Mouse (Mus musculus) gastrocnemius, postnatal 4 days (tissue): ENCODE measurements around the gene Tmod4. TPM values are rescaled to one million over a fixed set of nuclear protein-coding genes. Genes with fewer than 3 reads are reported as not detected.
A peak's percentile ranks its signal among the peaks of the same experiment; 100 is the strongest.
"Not testable (repeated sequence)": the region's sequence is repeated elsewhere in the genome, so short reads cannot be mapped to it uniquely, and the experiment has no call there.

Source experiments
- DNase-seq, 2 experiments: peaks; one replicate each; pipeline ENCODE4 v3.0.0; 2021 to 2022; ENCODE audit warnings: low spot score in 2 of 2, mixed read lengths in 2 of 2
- long read RNA-seq, 2 experiments: library from polyadenylated mRNA; stranded (forward); transcript quantifications; one replicate each; pipeline ENCODE4 v2.0.0; 2021
- total RNA-seq, 2 experiments: library from RNA; stranded (reverse); gene quantifications; 2 replicates each; pipeline ENCODE4 v1.2.3; 2021

The Tmod4 gene
- 100 to 1,000 TPM; 250 to 275 TPM for total RNA-seq
- long read RNA-seq, experiment 1, transcript Tmod4-202 (10 exons, 1,260 nt): minor isoform, 54 of 194 reads
- long read RNA-seq, experiment 1, transcript Tmod4-201 (10 exons, 1,242 nt): major isoform, 68 of 194 reads
- long read RNA-seq, experiment 1, partial matches to known transcripts: 16 of 194 reads
- long read RNA-seq, experiment 1, other reads (novel, unspliced or antisense): 56 of 194 reads
- long read RNA-seq, experiment 2, transcript Tmod4-201 (10 exons, 1,242 nt): major isoform, 88 of 230 reads
- long read RNA-seq, experiment 2, transcript Tmod4-202 (10 exons, 1,260 nt): minor isoform, 48 of 230 reads
- long read RNA-seq, experiment 2, partial matches to known transcripts: 12 of 230 reads
- long read RNA-seq, experiment 2, other reads (novel, unspliced or antisense): 82 of 230 reads

DNA sequence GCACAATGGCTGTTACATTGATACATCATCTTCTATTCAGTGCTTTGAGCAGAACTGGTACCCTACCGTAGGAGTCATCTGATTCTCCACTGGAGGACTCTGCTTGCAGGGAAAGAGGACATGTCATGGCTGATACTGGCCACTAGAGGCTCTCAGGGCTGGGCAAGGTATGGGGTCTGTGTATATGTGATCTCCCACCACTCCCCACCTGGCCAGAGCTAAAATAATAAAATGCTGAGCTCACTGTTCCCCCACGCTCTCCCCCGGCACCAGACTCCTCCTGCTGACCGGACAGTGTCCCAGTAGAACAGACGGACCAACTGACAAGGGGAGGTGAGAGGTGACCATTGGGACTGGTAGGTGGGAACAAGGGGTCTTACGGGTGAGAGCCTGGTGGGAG lies at the start of gene Tmod4:
Tmod4 (plus strand) TSS at position 231 of the 400 bp plus-strand sequence.
- DNase-seq: no peak

DNA sequence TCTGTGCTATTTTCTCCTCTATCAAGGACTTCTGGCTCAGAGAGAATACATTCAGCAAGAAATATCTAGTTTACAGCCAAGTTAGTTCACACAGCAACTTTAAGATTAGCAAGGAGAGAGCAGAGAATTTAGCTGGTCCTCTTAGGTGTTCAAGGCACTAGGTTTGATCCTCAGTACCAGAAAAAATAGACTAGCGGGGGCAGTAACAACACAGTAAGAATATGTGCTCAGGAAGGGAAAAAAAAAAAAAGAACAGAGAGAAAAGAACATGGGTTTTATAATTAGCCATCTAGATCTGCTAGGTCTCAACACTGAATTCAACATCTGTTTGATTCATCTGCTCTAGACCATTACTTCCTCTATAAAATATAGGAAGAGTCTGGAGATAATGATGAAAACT lies 36.2 kb upstream of the Tmod4 start:
- no peak for DNase-seq

DNA sequence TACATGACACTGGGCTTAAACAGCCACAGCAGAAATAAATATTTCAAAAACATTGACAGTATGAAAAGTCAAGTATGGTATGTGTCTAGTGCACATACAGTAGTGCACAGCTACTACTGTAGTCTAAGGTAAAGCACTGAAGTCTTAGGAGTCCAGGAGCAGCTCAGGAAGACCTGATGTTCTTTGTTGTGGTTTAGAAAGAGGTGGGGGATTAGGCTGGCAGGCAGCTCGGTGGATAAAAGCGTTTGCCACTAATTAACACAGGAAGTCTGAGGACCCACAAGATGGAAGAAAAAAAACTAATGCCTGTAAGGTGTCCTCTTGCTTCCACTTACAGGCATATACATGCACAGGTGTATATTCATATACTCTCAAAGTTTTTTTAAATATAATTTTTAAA lies 23.4 kb upstream of the Tmod4 start:
- no peak for DNase-seq

DNA sequence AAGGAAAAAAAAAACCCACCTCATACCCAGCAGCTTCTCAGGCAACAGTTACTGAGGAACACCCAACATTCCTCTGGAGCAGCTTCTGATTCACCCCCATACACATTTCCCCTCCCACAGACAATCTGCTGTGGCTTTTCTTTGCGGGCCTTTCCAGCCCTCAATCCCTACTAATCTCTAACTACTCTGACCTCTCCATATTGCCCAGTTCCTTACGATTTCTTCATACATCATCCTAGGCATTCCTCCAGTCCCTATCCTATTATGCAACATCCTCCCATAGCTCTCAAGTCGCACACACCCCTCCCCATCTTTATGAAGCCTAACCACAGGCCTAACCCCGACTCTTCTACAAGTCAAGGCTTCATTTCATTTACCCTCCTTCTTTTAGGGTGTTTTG lies 19.2 kb upstream of the Tmod4 start:
- no peak for DNase-seq

DNA sequence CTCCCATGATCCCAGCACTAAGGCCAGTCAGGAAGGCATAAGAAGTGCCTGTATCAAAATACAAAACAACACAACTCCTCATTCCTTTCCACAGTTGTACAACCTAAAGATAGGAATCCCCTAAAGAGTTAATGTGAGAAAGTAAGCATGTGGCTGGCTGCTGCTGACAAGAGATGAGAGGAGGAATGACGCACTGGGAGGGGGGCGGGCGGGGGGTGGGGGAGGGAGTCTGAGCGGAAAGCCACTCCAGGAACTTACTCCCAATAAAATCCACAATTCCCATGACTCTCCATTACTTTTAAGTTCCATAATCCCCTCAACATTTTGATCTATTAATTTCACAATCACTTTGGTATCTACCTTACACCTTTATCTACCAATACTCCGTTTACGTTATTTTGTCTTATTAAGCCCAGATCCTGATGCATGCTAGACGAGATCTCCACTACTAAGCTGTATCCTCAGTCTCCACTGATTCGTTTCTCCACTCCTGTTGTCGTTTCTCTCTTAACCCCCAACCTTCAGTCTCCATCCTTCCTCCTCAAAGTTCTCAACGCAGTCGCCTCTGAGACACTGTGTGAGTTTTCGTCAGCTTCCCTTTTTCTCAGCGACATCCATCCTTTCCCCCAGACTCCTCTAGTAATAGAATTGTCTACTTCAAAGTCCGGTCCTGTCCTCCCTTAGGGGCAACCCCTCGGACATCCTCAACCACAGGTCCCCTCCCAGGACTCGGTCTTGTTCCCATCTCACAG lies 18.5 kb upstream of the Tmod4 start:
- DNase-seq: no peak

DNA sequence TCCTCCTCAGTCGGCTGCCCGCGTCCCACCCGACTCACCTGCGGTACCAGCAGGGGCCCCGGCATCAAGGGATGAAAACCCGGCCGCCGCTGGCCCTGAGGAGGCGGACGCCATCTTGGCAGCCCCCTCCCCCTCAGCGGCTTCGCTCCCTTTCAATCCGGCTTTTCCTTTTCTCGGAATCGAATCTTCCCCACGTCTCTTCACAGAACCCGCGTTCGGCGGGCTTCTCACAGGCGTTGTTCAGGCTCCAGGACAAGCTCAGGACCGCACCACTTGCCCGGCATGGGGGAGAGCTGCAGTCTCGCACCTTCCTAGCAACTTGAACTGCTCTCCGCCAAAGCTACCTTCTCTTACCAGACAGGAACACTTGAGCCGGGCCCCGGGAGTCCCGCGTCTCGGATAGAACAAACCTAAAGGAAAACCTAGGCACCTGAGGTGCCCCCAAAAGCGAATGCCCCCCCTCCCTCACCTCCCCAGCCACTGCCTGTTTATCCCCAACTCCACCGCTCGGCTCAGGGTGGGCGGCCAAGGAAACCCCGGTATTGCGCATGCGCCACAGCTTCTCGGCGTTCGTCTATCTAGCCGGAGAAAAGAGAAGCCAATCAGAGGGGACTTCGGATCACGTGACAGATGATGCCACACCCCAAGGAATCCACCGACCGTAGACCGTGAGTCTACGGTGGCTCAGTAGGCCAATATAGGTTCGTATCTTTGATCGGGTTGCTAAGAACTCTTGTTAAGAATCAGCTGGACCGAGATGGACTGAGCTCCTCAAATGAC lies 17.7 kb upstream of the Tmod4 start, which contains the start of gene Pip5k1a:
Pip5k1a (minus strand) TSS at position 593 of the 780 bp plus-strand sequence.
- peak; percentile 95 to 97 for DNase-seq

DNA sequence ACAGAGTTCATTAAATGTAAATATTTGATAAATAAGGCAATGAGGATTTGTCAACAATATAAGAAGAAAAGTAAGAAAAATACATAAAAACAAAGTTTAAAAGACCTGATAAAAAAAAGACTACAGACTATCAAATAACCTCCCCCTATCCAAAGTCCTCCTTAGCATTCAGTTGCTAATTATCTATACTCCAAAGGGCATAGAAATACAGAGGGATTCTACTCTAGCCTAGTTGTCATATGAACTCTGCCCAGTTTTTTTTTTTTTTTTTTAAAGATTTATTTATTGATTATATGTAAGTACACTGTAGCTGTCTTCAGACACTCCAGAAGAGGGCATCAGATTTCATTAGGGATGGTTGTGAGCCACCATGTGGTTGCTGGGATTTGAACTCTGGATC lies 17.0 kb upstream of the Tmod4 start:
- not testable (repeated sequence) for DNase-seq

DNA sequence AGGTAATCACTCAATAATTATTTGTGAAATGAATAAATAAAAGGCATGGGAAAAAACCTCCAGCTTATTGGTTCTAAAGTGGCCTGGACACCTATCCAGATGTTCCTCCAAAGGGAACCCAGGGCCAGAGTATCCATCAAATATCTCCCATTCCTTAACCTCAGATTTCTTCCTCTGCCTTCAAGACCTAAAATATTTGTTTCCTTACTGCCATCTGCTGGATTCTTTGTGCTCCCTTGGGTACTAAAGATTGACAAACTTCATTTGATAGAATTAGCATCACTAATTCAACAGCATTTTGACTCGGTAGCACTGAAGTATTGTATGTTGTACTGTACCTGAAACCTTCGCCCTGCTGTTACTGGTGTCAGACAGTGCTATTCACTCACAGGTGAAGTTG lies 16.4 kb upstream of the Tmod4 start:
- DNase-seq: no peak

DNA sequence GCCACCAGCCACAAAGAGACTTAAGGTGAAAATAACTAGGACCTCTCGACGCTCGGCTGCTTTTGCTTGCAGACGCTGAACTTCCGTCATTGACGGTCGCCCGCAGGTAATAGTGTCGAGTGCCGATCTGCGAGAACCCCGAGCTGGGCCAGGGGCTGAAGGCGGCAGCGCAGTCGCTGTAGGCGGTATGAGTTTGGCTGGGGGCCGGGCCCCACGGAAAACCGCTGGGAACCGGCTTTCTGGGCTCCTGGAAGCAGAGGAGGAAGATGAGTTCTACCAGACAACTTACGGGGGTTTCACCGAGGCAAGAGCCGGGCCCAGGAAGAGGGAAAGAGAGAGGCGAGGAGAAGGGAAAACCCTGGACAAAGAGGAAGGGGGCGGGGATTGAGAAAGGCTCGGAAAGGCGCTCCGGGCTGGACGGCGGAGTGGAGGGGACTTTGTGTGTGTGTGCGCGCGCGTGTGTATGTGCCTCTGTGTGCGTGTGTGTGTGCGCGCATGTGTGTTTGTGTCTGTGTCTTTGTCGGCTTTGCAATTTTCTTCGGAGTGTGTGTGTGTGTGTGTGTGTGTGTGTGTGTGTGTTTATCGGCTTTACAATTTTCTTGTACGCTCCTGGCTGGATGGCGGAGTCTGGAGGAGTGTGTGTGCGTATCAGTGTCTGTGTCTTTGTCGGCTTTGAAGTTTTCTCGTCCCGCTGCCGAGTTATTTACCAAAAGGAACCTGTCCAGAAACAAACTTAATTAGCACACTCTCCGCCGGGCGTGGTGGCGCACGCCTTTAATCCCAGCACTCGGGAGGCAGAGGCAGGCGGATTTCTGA lies 13.2 kb upstream of the Tmod4 start, which contains the start of gene Vps72:
Vps72 (plus strand) TSS at position 112 of the 816 bp plus-strand sequence.
- peak; percentile 75 to 88 for DNase-seq

DNA sequence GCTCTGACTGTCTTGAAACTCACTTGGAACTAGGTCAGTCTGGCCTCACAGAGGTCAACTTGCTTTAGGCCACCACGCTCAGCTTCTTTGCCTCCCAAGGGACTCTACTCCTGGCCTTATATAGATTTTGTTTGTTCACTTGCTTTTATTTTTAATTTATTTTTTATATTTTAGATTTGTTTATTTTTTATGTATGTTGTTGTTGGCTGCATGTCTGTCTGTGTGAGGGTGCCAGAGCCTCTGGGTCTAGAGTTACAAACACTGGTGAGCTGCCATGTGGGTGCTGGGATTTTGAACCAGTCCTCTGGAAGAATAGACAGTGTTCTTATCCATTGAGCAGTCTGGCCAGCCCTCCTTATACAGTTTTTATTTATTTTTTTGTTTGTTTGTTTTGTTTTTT lies 11.5 kb upstream of the Tmod4 start:
- no peak for DNase-seq

DNA sequence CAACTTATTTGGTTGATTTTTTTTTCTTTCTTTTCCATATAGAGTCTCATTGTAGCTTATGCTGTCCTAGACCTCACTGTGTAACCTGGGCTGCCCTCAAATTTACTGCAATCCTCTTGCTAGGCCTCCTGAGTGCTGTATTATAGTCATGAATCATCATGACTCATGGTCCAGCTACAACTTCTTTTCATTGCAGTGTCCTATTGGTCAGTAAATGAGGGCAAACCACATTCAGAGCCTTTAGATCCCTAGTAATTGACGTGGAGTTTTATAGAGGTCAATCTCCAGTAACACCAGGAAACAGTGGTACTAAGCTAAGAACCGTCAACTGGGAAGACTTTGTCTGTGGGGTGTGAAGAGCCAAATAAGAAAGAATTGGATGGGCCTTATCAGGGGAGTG lies 6.5 kb upstream of the Tmod4 start:
- DNase-seq: no peak

DNA sequence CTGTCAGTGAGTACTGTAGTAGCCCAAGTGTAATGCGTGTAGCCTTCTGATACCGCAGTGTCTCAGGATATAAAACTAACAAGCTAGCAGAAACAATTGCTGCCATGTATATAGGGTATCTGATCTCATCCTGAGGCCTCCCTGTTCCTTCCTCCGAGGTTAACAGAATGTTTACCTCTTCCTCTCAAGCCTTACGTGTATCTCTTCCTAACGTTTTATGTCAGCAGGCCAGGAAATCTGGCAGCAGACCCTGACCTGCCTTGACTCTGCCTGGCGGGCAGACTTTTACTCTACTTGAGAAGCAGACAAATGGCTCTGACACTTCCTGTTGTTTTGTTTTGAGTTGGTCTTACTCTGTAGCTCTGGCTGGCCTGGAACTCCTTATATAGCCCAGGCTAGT lies 2.7 kb upstream of the Tmod4 start:
- no peak for DNase-seq

DNA sequence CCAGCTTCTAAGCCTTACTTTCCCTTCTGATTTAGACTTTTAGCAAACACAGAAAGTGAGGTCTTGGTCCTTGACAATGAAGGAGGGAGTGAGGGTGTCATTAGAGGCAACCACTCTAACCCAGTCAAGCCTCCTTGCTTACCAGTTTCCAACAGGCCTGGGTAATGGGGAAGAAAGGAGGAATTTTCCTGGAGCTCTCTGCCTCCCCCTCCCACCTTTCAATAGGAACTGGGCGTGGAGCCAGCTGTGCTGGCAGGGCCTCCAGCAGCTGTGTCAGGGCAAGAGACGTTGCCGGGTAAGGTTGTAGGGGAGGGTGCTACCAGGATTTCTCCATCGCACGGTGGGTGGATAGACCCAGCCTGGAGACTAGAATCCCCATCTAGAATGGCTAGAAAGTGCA lies 696 bp downstream of the Tmod4 start:
- DNase-seq: peak in 1 of 2 experiments; percentile 75

DNA sequence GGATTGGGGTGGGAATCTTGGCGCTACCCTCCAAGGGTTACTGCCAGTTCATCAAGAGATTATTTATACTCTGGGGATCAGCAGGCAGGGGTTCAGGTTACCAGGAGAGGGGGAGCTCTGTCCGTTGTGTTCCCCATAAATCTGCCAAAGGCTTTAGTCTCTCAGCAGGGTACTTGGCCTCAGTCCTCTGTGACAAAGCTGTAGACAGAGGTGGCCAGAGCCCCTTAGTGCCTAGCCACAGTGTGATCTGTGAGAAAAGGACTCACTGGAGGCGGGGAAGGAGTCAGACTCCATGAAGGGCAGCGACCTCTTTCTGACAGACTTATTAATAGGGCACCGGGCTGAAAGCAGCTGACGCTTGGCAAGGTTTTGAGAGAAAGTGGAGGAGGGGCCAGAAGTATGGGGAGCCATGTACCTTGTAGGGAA lies 5.0 kb downstream of the Tmod4 start:
- no peak for DNase-seq

DNA sequence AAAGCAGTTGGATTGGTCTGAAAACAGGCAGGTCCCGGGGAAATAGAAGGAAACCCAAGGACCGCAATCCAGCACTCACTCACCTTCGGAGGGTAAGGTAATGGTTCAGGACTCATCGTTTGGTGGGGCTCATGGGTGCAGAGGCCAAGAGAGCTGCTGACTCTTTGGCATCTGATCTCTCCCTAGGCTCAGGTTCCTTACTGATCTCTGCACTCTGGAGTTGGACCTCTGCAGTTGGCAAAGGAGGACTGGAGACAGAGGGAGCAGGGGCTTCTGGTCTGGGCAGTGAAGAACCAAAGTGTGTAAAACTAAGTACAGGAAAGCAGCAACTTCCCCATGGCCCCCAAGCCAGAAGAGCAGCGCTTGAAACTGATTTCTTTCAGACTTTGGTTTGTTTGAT lies 5.8 kb downstream of the Tmod4 start:
- DNase-seq: no peak

DNA sequence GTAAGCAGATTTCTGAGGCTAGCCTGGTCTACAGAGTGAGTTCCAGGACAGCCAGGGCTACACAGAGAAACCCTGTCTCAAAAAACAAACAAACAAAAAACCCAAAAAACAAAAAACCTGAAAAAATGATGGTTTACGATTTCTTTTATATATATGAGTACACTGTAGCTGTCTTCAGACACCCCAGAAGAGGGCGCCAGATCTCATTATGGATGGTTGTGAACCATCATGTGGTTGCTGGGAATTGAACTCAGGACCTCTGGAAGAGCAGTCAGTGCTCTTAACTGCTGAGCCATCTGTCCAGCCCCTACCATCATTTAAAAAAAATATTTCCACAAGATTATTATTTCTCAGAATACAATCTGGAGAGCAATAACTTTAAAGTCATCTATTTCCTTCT lies 8.1 kb downstream of the Tmod4 start:
- not testable (repeated sequence) for DNase-seq

DNA sequence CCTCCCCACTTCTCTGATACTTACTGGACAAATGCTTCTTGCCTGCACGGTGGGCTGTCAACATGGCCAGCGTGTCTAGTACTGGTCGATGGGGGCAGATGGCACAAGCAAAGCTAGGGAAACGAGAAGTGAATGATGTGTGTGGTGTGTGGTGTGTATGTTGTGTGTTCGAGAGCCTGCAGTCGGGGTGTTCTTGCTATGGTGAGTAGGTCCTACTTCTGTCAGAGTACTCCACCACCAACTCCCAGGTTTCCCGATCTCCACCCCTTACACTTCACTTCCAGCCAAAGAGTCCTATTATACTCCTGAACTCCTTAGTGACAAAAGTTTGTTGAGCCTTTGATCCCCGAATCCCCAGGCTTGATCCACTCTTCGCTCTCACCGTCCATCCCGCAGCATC lies 8.9 kb downstream of the Tmod4 start:
- DNase-seq: no peak

DNA sequence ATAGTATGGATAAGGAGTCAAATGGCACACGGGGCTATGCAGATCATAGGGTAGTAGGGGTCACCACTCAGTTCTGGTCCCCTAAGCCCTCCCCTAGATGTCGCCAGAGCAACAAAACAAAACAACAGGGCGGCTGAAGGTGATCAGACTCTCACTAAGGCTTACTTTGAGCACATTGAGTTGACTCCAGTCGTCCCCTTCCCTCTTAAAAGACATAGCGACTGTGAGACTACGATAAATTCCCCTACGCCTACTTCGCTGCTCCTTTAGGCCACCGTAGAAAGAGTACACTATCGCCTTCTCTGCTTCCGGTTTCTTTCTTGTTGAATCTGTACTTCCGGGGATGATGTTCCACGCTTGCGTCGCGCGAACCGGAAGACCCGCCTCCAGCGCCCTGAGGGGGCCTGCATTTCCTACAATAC lies 9.4 kb downstream of the Tmod4 start, which contains the start of the genes Scnm1 and Lysmd1:
Scnm1 (minus strand) TSS at position 332 of the 422 bp plus-strand sequence.
Lysmd1 (plus strand) TSS at position 409 of the 422 bp plus-strand sequence.
- DNase-seq: peak; percentile 67 to 84

DNA sequence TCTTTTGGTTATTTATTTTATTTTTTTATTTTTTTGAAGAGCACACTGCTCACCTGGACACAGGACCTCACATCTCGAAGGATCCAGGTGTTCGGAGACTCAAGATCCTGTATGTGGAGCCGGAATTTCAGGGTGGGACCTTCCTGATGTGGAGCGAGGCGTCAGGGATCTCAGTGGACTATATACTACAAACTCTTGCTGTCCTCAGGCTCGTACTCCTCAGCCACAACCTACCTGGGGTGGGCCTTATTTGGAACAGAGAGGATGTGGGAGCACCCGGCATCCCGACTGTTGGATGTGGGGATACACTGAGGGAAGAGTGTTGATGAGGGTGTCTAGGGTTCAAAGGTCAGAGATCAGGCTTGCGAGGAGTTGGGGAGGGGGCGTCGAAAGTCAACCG lies 9.9 kb downstream of the Tmod4 start:
- not testable (repeated sequence) for DNase-seq

DNA sequence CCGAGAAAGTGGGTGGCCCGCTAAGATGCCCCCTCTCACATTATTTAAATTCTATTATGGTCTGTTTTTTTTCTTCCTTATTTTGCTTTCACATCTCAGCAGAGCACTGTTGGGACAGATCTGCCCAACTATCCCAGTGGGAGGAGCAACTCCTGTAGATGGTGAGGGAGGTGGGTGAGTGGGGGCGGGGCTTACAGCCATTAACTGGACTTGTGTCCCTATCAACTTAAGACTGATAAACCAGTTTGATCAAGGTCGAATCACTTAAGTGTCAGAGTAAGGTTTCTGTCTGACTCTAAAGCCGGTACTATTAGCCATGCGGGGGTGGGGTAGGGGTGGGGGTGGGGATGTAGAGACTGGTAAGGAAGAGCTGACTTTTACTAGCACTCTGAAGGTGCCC lies 10.7 kb downstream of the Tmod4 start:
- no peak for DNase-seq
